Mouse (Mus musculus): ENCODE measurements around the gene Prss8.
"Not testable (repeated sequence)": the region's sequence is repeated elsewhere in the genome, so short reads cannot be mapped to it uniquely, and the experiment has no call there.

Prss8 gene

GRCm38 (mm10) chr7:127895891-127896290 lies 34.0 kb downstream of the Prss8 start:
- not testable (repeated sequence) for DNase-seq (ENCODE audit: low spot score in 2 of 2)

- DNase-seq (ENCODE audit: low spot score in 2 of 2): peak; percentile 82
Observed at GRCm38 (mm10) chr7:127895442-127895841, 34.5 kb downstream of the Prss8 start, which contains the start of the genes Gm21974 and Vkorc1. TSS of gene Gm21974 (minus strand) at chr7:127895454. TSS of gene Vkorc1 (minus strand) at chr7:127895617.

GRCm38 (mm10) chr7:127894480-127894879 lies 35.4 kb downstream of the Prss8 start:
- no peak for DNase-seq (ENCODE audit: low spot score in 2 of 2)

- DNase-seq (ENCODE audit: low spot score in 2 of 2): no peak
Observed at GRCm38 (mm10) chr7:127890798-127891197, 39.1 kb downstream of the Prss8 start, which contains the start of gene Prss53. TSS of gene Prss53 (minus strand) at chr7:127890970.

- no peak for DNase-seq (ENCODE audit: low spot score in 2 of 2)
Observed at GRCm38 (mm10) chr7:127888821-127889220, 41.1 kb downstream of the Prss8 start.

GRCm38 (mm10) chr7:127887781-127888180 lies 42.1 kb downstream of the Prss8 start:
- no peak for DNase-seq (ENCODE audit: low spot score in 2 of 2)

GRCm38 (mm10) chr7:127887191-127887590 lies 42.7 kb downstream of the Prss8 start:
- no peak for DNase-seq (ENCODE audit: low spot score in 2 of 2)

GRCm38 (mm10) chr7:127886551-127886950 lies 43.4 kb downstream of the Prss8 start:
- DNase-seq (ENCODE audit: low spot score in 2 of 2): no peak

GRCm38 (mm10) chr7:127885951-127886350 lies 44.0 kb downstream of the Prss8 start:
- DNase-seq (ENCODE audit: low spot score in 2 of 2): no peak

- no peak for DNase-seq (ENCODE audit: low spot score in 2 of 2)
Observed at GRCm38 (mm10) chr7:127880431-127880830, 49.5 kb downstream of the Prss8 start.

- DNase-seq (ENCODE audit: low spot score in 2 of 2): no peak
Observed at GRCm38 (mm10) chr7:127879301-127879700, 50.6 kb downstream of the Prss8 start.

- peak; percentile 73 to 87 for DNase-seq (ENCODE audit: low spot score in 2 of 2)
Observed at GRCm38 (mm10) chr7:127876467-127877348, 53.2 kb downstream of the Prss8 start, which contains the start of gene Zfp668. TSS of gene Zfp668 (minus strand) at chr7:127876828.

- peak; percentile 58 for DNase-seq (ENCODE audit: low spot score in 2 of 2)
Observed at GRCm38 (mm10) chr7:127876041-127876466, 53.9 kb downstream of the Prss8 start, which contains the start of gene Zfp646. TSS of gene Zfp646 (plus strand) at chr7:127876221.
